Mouse (Mus musculus): ENCODE results near the gene Bnc2. TPM values are rescaled to one million over a fixed set of nuclear protein-coding genes. Genes with fewer than 3 reads are reported as not detected.

Gene Bnc2
- polyA plus RNA-seq, 1 experiment: 0.82 TPM

GRCm38 (mm10) chr4:84456853-84457249 lies 218.2 kb downstream of the Bnc2 start:
- Histone ChIP-seq H3K4me1 (ENCODE audit: control insufficient read depth, insufficient read depth, low read length) (no peaks in the 10 kb centered on the region; the same call in 1 of the 2 replicates), H3K27me3 (ENCODE audit: control insufficient read depth, insufficient read depth, low read length) (no peaks in the 10 kb centered on the region), H3K4me3 (replicated peaks; ENCODE audit: insufficient read depth, low read depth, low read length) (no peak overlapping the region), H3K27ac (ENCODE audit: insufficient read depth, low read length) (no peak overlapping the region)
- DNase-seq: no peak
- WGBS: 84% methylated on average over 5 of the region's 5 CpGs
- no peak for TF ChIP-seq CTCF (IDR thresholded peaks at IDR 0.05; ENCODE audit: borderline replicate concordance, insufficient read depth, low read depth, low read length)
- no peak for TF ChIP-seq POLR2A (IDR thresholded peaks at IDR 0.05; ENCODE audit: borderline replicate concordance, insufficient read depth, low read length)

DNA sequence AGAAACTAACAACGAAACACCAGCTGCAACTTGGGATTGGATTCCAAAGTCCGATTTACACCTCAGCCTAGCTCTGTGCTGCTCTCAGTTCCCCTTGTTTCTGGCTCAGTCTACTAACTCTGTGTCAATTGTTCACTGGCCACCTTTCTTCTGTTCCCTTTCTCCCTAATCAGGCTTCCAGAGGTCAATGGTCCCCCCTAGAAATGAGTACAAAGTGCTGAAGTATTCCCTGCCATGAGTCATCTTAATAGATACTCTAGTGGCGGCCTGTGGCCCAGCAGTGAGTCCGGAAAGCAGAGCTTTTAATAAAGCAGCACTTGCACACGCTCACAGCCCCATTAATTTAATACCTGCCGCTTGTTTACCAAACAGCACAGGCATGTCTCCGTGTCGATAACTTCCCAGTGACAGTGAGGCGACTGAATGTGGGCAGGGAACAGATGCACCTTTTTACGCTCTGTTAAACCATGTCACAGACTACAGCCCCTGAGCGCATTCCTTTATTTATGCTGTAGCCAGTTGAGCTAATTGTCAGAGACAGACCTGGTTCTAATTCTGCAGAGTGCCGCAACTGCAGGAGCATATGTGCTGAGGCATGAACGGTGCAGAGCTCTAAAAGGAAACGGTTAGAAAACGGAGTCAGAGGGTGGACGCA lies 218.8 kb downstream of the Bnc2 start:
- 29% methylated on average over 16 of the region's 16 CpGs for WGBS
- peak; percentile 16 to 20 for DNase-seq
- no peaks in the 10 kb centered on the region; the same call in 1 of the 2 replicates for H3K4me1 ChIP-seq (ENCODE audit: control insufficient read depth, insufficient read depth, low read length)
- TF ChIP-seq CTCF (IDR thresholded peaks at IDR 0.05; ENCODE audit: borderline replicate concordance, insufficient read depth, low read depth, low read length) (no peak), POLR2A (IDR thresholded peaks at IDR 0.05; ENCODE audit: borderline replicate concordance, insufficient read depth, low read length) (no peak)
- H3K27me3 ChIP-seq (ENCODE audit: control insufficient read depth, insufficient read depth, low read length): no peaks in the 10 kb centered on the region
- H3K27ac ChIP-seq (ENCODE audit: insufficient read depth, low read length): no peak overlapping the region
- peak overlapping the region; percentile 22 for H3K4me3 ChIP-seq (replicated peaks; ENCODE audit: insufficient read depth, low read depth, low read length)

GRCm38 (mm10) chr4:84454493-84454892 lies 220.6 kb downstream of the Bnc2 start:
- TF ChIP-seq POLR2A (IDR thresholded peaks at IDR 0.05; ENCODE audit: borderline replicate concordance, insufficient read depth, low read length) (no peak), CTCF (IDR thresholded peaks at IDR 0.05; ENCODE audit: borderline replicate concordance, insufficient read depth, low read depth, low read length) (no peak)
- no peak for DNase-seq
- no peak overlapping the region for H3K4me3 ChIP-seq (replicated peaks; ENCODE audit: insufficient read depth, low read depth, low read length)
- WGBS: 86% methylated on average over 3 of the region's 3 CpGs
- no peaks in the 10 kb centered on the region; the same call in 1 of the 2 replicates for H3K4me1 ChIP-seq (ENCODE audit: control insufficient read depth, insufficient read depth, low read length)
- no peak overlapping the region for H3K27ac ChIP-seq (ENCODE audit: insufficient read depth, low read length)
- H3K27me3 ChIP-seq (ENCODE audit: control insufficient read depth, insufficient read depth, low read length): no peaks in the 10 kb centered on the region

GRCm38 (mm10) chr4:84453586-84453985 lies 221.5 kb downstream of the Bnc2 start:
- H3K4me1 ChIP-seq (ENCODE audit: control insufficient read depth, insufficient read depth, low read length): no peaks in the 10 kb centered on the region; the same call in 1 of the 2 replicates
- H3K27me3 ChIP-seq (ENCODE audit: control insufficient read depth, insufficient read depth, low read length): no peaks in the 10 kb centered on the region
- 73% methylated on average over 4 of the region's 4 CpGs for WGBS
- no peak overlapping the region for H3K27ac ChIP-seq (ENCODE audit: insufficient read depth, low read length)
- TF ChIP-seq CTCF (IDR thresholded peaks at IDR 0.05; ENCODE audit: borderline replicate concordance, insufficient read depth, low read depth, low read length) (no peak), POLR2A (IDR thresholded peaks at IDR 0.05; ENCODE audit: borderline replicate concordance, insufficient read depth, low read length) (no peak)
- H3K4me3 ChIP-seq (replicated peaks; ENCODE audit: insufficient read depth, low read depth, low read length): no peak overlapping the region
- DNase-seq: no peak

DNA sequence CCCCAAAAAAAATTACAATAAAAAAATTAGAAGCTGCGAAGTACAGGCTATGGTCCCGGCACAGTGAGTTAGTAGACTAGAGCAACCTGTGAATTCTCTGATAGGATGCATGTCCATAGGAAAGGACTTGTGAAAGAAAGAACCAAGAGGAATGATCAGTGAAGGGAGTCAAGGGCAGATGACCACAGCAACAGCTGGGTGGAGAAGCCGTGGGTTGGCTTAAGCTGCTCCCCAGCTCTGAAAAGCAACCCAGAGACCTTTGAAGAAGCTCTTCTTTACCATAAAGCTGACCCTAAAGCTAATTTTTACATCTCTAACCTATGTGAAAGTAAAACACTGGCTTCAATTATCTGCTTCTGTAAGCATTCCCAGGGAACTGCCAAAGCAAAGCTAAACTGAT lies 222.4 kb downstream of the Bnc2 start:
- no peak for DNase-seq
- 93% methylated on average over 3 of the region's 3 CpGs for WGBS
- Histone ChIP-seq H3K4me3 (replicated peaks; ENCODE audit: insufficient read depth, low read depth, low read length) (no peak overlapping the region), H3K4me1 (ENCODE audit: control insufficient read depth, insufficient read depth, low read length) (no peaks in the 10 kb centered on the region; the same call in 1 of the 2 replicates), H3K27me3 (ENCODE audit: control insufficient read depth, insufficient read depth, low read length) (no peaks in the 10 kb centered on the region), H3K27ac (ENCODE audit: insufficient read depth, low read length) (no peak overlapping the region)
- TF ChIP-seq POLR2A (IDR thresholded peaks at IDR 0.05; ENCODE audit: borderline replicate concordance, insufficient read depth, low read length): no peak
- TF ChIP-seq CTCF (IDR thresholded peaks at IDR 0.05; ENCODE audit: borderline replicate concordance, insufficient read depth, low read depth, low read length): no peak

DNA sequence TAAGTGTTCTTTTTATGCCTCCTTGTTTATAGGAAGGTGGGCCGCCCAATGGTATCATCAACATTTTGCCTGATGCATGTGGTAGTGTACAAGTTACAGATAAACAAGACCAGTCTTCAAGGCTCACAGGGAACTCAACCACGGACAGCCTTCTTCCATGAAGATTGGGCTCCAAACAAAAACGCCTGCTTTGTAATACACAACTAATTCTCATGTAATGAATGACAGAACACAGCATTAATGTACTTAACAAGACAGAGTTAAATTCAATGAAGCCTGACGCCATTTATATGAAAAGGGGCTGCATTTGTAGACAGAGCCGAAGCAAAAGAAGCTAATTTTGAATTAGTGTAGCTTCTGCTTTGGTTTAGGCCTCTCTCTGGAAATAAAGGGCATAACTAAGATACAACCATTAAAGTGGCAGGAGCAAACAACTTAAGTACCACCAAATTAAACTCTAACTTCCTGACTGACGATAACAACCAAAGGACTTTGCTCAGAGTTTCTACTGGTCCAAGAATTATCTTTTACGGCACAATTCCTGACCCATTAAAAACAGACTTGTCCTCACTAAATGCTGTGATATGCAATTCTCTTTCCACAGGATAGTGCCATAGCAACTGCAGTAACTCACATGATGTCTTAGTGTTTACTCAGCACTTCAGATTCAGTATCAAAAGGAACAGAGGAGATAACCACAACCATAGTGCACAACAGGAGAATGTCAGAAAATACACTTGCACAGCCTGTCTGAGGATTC lies 225.6 kb downstream of the Bnc2 start:
- DNase-seq: no peak
- H3K27ac ChIP-seq (ENCODE audit: insufficient read depth, low read length): no peak overlapping the region
- H3K4me3 ChIP-seq (replicated peaks; ENCODE audit: insufficient read depth, low read depth, low read length): no peak overlapping the region
- no peaks in the 10 kb centered on the region for H3K27me3 ChIP-seq (ENCODE audit: control insufficient read depth, insufficient read depth, low read length)
- WGBS: 91% methylated on average over 7 of the region's 7 CpGs
- TF ChIP-seq CTCF (IDR thresholded peaks at IDR 0.05; ENCODE audit: borderline replicate concordance, insufficient read depth, low read depth, low read length) (no peak), POLR2A (IDR thresholded peaks at IDR 0.05; ENCODE audit: borderline replicate concordance, insufficient read depth, low read length) (no peak)
- H3K4me1 ChIP-seq (ENCODE audit: control insufficient read depth, insufficient read depth, low read length): no peaks in the 10 kb centered on the region

GRCm38 (mm10) chr4:84433324-84433723 lies 241.8 kb downstream of the Bnc2 start:
- Histone ChIP-seq H3K27ac (ENCODE audit: insufficient read depth, low read length) (no peak overlapping the region), H3K4me1 (ENCODE audit: control insufficient read depth, insufficient read depth, low read length) (no peaks in the 10 kb centered on the region), H3K27me3 (ENCODE audit: control insufficient read depth, insufficient read depth, low read length) (no peaks in the 10 kb centered on the region), H3K4me3 (replicated peaks; ENCODE audit: insufficient read depth, low read depth, low read length) (no peak overlapping the region)
- no peak for TF ChIP-seq POLR2A (IDR thresholded peaks at IDR 0.05; ENCODE audit: borderline replicate concordance, insufficient read depth, low read length)
- no peak for TF ChIP-seq CTCF (IDR thresholded peaks at IDR 0.05; ENCODE audit: borderline replicate concordance, insufficient read depth, low read depth, low read length)
- 97% methylated on average over 9 of the region's 9 CpGs for WGBS
- DNase-seq: no peak

Measured in cerebellum, adult 2 months (tissue).